Mouse (Mus musculus) left cerebral cortex, adult 2 months (tissue): ENCODE results near the gene Psmd11. TPM values are rescaled to one million over a fixed set of nuclear protein-coding genes. Genes with fewer than 3 reads are reported as not detected.
"Not testable (repeated sequence)": the region's sequence is repeated elsewhere in the genome, so short reads cannot be mapped to it uniquely, and the experiment has no call there.

ENCODE experiments used
- DNase-seq, 2 experiments: peaks; one replicate each; pipeline ENCODE4 v3.0.0; 2021 to 2022; ENCODE audit warnings: low spot score in 2 of 2, mixed read lengths in 1 of 2; ENCODE audit errors: extremely low spot score in 1 of 2
- H3K27ac ChIP-seq: fragments of 200-600 bp; 2 replicates; pipeline ENCODE4 v1.8.1; 2022
- H3K4me3 ChIP-seq: fragments of 200-600 bp; 2 replicates; pipeline ENCODE4 v1.8.1; 2022
- CTCF ChIP-seq: fragments of 200-600 bp; IDR thresholded peaks from 2 replicates; pipeline ENCODE4 v1.8.1; 2022; ENCODE audit warnings: antibody characterized with exemption, mild to moderate bottlenecking, moderate library complexity
- intact Hi-C: fragments of 180-260 bp; cut with DNase I; formaldehyde crosslinking; loops from one replicate; pipeline ENCODE4 v1.15.1; 2025
- total RNA-seq, 2 experiments: library from RNA; stranded (reverse); gene quantifications; 2 replicates each; pipeline ENCODE4 v1.2.3; 2021

Gene Psmd11
- total RNA-seq, 2 experiments from 2014 or later = 102 to 103 TPM

DNA sequence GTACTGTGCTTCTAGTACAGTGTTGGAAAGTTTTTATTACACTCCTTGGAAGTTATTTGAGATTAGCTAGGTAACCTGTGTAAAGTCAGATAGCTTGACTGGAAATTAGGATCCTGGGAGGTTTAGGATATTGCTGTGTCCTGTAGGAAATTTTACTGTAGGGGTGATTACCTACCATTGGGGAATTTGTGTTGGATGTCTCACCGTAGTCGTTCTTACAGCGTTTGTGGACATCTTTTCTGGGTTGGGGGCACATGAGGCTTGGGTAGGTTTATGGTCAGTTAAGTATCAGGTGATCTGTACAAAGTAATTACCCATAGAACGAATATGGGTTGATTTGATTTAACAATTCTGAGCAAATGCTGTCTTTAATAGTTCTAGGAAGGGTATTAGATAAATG is 31.8 kb upstream of the Psmd11 start:
- no peak overlapping the region for H3K27ac ChIP-seq
- TF ChIP-seq CTCF = no peak
- H3K4me3 ChIP-seq = no peak overlapping the region
- DNase-seq = no peak
- intact Hi-C loops = loop anchor here (10.0 kb wide), 1 partner anchor 372 kb away; no protein-coding TSS in a partner anchor

DNA sequence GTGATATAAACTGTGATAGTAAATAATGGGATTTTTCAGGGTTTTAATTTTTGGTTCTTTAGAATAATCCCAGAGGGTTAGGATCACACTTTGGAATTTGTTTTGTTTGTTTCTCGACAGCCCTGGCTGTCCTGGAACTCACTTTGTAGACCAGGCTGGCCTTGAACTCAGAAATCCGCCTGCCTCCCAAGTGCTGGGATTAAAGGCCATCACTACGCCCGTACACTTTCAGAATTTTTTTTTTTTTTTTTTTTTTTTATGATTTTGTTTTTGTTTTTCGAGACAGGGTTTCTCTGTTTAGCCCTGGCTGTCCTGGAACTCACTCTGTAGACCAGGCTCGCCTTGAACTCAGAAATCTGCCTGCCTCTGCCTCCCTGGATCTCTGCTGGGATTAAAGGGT is 20.5 kb upstream of the Psmd11 start:
- H3K27ac ChIP-seq, DNase-seq, intact Hi-C loops, H3K4me3 ChIP-seq: not testable (repeated sequence)

DNA sequence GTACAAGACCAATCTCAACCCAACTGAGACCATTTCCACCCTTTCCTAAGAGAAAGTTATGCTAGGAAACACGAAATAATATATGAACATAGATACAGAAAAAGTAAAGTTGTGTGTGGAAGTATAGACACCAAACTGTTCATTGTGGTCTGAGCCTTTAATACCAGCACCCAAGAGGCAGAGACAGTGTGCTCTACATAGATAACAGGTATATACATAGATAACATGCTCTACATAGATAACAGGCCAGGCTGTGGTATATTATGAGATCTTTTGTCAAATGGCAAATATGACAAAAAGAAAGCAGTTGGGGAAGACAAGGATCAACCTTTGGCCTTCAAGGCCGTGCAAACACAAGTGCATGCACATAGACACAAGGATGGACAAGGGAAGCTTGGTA is 18.0 kb upstream of the Psmd11 start:
- intact Hi-C loops = no loop called here
- TF ChIP-seq CTCF = no peak
- H3K27ac ChIP-seq = no peak overlapping the region
- no peak for DNase-seq
- H3K4me3 ChIP-seq = no peak overlapping the region

DNA sequence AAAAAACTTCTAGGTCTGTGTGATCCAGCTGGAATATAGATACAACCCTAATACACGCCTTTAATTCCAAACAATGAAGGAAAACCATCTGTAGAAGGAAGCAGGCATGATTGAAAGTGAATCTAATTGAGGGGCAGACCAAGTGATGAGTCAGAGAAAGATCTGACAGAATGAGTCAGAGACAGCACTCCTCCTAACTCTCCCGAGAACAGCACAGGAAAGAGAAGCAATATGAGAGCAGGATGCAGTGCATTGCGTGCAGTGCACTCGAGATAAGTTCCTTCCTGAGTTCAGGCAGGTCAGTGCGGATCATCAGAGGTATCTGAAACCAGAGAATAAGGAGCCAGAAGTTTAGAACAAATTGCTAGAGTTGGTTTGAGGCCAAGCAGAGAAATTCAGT is 11.3 kb upstream of the Psmd11 start:
- Histone ChIP-seq H3K4me3 (no peak overlapping the region), H3K27ac (no peak overlapping the region)
- DNase-seq = no peak
- no peak for TF ChIP-seq CTCF
- intact Hi-C loops = no loop called here

DNA sequence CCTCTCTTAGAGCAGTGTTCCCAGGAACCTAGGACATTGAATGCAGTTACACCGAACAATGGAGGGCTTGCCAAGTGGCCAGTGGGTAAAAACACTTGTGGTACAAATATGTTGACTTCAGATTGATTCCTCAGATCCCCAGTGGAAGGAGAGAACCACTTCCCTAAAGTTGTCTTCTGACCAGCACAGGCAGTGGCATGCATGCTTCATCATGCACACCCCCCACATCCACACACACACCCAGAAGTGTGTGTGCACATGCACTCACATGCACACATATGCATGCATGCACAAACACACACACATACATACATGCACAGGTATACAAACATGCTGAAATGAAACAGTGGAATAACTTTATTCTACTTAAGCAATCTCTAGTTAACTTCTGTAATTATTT is 8.7 kb upstream of the Psmd11 start:
- no peak for TF ChIP-seq CTCF
- Histone ChIP-seq H3K27ac (no peak overlapping the region), H3K4me3 (no peak overlapping the region)
- no peak for DNase-seq
- intact Hi-C loops = no loop called here

DNA sequence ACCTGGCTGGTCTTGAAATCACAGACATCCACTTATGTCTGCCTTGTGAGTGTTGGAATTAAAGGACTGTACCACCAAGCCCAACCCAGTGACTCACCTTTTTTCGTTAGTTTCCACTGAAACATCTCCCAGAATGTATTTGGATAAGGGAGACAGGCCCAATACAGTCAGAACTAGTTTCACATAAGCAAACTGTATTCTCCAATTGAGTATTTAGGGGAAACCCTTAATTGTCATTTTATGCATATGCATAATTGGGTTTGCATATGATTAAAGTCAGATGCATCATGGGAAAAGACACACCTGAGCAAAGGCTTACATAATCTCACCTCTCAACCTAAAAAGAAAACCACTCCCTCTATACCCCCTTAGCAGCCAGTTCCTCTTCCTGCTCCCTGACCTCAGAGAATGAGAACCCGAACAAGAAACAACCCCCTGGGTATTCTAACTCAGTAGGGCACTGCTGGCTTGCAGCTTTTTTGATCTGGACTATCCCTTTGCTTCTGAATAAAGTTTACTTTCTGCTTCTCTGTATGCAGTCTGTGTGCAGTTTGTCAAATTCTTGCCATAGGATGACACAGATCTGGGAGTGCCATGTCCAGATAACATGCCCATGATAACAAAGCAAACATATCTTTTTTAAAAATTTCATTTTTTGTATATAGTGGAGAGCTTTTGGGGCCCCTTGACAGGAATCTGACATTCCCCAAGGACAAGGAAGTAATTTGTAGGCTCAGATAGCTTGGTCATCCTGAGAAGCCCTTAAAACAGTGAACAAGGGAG is 8.0 kb upstream of the Psmd11 start:
- DNase-seq = no peak
- no peak overlapping the region for H3K27ac ChIP-seq
- intact Hi-C loops = no loop called here
- H3K4me3 ChIP-seq = no peak overlapping the region
- TF ChIP-seq CTCF = no peak

DNA sequence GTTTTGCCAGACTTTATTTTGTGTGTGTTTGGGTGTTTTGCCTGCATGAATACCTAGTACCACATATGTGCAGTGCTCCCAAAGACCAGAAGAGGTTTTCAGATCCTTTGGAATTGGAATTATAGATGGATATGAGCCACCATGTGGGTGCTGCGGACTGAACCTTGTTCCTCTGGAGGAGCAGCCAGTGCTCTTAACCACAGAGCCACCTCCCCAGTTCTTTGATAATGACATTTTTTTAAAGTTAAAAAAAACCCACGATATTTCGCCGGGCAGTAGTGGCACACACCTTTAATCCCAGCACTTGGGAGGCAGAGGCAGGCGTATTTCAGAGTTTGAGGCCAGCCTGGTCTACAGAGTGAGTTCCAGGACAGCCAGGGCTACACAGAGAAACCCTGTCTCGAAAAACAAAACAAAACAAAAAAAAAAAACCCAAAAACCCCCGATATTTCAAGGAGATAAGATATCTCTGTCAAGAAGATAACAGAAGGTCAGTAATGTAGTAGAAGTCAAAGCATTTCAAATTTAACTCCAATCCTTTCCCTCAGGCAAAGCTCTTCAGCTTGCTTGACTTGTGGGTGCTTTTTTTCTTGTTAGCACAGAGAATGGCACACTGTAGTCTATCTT is 6.9 kb upstream of the Psmd11 start:
- intact Hi-C loops = no loop called here
- Histone ChIP-seq H3K27ac (no peak overlapping the region), H3K4me3 (no peak overlapping the region)
- DNase-seq = no peak
- TF ChIP-seq CTCF = no peak

DNA sequence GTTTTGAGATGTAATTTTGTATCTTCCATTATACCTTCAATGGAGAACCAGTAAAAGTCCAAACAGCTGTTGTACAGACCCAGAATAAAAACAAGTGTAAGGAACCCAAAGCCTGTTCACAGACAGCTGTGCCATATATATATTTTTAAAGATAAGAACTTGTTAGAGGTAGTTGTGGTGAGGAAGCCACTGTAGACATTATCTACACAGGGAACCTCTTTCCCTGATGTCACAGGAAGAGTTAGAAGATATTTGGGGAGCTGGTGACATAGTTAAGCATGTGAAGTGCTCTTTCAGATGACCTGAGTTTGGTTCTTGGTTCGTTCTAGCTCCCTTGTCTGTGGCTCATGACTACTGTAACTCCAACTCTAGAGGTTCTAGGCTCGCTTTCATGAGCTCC is 3.7 kb upstream of the Psmd11 start:
- no peak for DNase-seq
- Histone ChIP-seq H3K27ac (no peak overlapping the region), H3K4me3 (no peak overlapping the region)
- intact Hi-C loops = no loop called here
- TF ChIP-seq CTCF = no peak

DNA sequence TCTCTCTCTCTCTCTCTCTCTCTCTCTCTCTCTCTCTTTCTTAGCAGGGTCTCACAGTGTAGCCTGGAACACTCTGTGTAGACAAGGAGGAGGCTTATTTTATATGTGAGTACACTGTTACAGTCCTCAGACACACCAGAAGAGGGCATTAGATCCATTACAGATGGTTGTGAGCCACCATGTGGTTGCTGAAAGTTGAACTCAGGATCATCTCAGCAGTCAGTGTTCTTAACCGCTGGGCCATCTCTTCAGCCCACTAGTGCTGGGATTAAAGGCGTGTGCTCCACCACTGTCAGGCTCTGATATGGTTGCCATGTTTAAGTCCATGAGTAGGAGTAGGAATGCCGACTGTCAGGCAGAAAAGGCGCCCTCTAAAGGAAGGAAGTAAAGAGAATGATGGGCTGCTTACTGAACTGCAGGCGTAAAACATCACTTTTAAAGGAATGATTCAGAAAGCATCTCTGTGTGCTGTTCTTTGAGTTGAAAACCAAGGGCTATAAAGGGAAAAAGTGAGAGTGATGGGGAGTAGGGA is 3.1 kb upstream of the Psmd11 start:
- intact Hi-C loops = no loop called here
- Histone ChIP-seq H3K27ac (no peak overlapping the region), H3K4me3 (no peak overlapping the region)
- no peak for DNase-seq
- no peak; the same call in none of the 2 replicates for TF ChIP-seq CTCF

DNA sequence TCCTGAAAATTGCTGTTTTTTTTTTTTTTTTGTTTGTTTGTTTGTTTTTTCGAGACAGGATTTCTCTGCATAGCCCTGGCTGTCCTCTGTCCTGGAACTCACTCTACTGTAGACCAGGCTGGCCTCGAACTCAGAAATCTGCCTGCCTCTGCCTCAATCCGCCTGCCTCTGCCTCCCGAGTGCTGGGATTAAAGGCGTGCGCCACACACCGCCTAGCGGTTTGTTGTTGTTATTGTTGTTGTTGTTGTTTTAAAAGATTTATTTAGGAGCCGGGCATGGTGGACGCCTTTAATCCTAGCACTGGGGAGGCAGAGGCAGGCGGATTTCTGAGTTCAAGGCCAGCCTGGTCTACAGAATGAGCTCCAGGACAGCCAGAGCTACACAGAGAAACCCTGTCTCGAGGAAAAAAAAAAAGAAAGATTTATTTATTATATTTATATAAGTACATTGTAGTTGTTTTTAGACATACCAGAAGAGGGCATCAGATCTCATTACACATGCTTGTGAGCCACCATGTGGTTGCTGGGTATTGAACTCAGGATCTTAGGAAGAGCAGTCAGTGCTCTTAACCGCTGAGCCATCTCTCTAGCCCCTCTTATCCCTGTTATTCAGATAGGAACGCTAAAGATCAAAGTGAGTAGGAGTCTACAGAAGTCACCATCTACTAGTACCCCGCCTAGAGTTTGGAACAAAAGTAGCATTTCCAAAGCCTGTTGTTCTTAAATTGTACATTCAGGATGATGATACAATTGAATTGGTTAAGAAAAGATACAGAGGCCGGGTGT is 2.2 kb upstream of the Psmd11 start:
- intact Hi-C loops, DNase-seq, H3K4me3 ChIP-seq: not testable (repeated sequence)

DNA sequence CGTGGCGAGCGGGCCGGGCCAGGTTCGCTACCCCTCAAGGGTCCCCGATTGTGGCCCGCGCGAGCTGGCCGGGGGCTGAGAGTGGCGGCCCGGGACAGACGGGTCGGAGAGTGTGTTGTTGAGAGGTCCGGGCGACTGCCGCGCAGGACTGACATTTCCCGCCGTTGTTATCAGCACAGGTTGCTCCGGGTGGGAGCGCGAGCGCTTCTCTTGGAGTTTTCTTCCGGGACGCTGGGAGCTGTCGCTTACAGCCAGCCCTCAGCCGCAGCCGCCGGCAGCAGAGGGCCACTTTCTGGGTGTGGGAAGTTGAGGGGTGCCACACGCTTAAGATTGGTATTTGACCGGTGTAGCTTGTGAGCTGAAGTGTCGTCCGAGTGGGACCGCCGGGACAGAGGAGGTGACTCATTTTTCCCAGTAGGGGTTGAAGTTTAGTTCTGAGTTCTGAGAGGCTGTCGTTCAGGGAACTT is 627 bp downstream of the Psmd11 start:
- H3K27ac ChIP-seq = peak overlapping the region; percentile 95
- TF ChIP-seq CTCF = no peak
- intact Hi-C loops = no loop called here
- peak overlapping the region; percentile 95 for H3K4me3 ChIP-seq
- no peak for DNase-seq

More for the DNA sequence above, 2.2 kb upstream of the Psmd11 start:
- not testable (repeated sequence) for H3K27ac ChIP-seq
